Mouse (Mus musculus) cerebellum, adult 2 months (tissue): ENCODE measurements around the gene Gm26938. TPM values are rescaled to one million over a fixed set of nuclear protein-coding genes. Genes with fewer than 3 reads are reported as not detected.
A peak's percentile ranks its signal among the peaks of the same experiment; 100 is the strongest.

Source experiments
- DNase-seq, 2 experiments: peaks; one replicate each; pipeline ENCODE4 v3.0.0; 2021
- H3K27ac ChIP-seq: fragments of 200-500 bp; 2 replicates; pipeline ENCODE4 v1.5.1; 2012; ENCODE audit warnings: low read length, control low read depth, inconsistent platforms; ENCODE audit not compliant: insufficient read depth
- H3K27me3 ChIP-seq: fragments of 200-500 bp; 2 replicates; pipeline ENCODE4 v1.6.1; 2012; ENCODE audit warnings: inconsistent platforms, mild to moderate bottlenecking, low read length, moderate library complexity; ENCODE audit not compliant: control insufficient read depth, insufficient read depth
- H3K4me1 ChIP-seq: fragments of 200-500 bp; 2 replicates; pipeline ENCODE4 v1.6.1; 2011; ENCODE audit warnings: low read length; ENCODE audit not compliant: control insufficient read depth, insufficient read depth
- H3K4me3 ChIP-seq: fragments of 200-500 bp; replicated peaks from 2 replicates; pipeline ENCODE3; 2011; ENCODE audit warnings: mild to moderate bottlenecking, low read depth, low read length, control low read depth; ENCODE audit not compliant: insufficient read depth
- CTCF ChIP-seq: fragments of 200-500 bp; IDR thresholded peaks from 2 replicates; pipeline ENCODE4 v1.5.1; 2011; ENCODE audit warnings: low read depth, mild to moderate bottlenecking, control low read depth, low read length, moderate library complexity, borderline replicate concordance; ENCODE audit not compliant: insufficient read depth
- POLR2A ChIP-seq: fragments of 200-500 bp; IDR thresholded peaks from 2 replicates; pipeline ENCODE4 v1.6.1; 2011; ENCODE audit warnings: low read length, control low read depth, borderline replicate concordance; ENCODE audit not compliant: insufficient read depth
- WGBS: fragments of 180-500 bp; shearing (Covaris S2); methylation state at CpG from one replicate; pipeline ENCODE4 v1.1.7; 2018; 5-methylcytosine and 5-hydroxymethylcytosine counted together
- polyA plus RNA-seq: library from polyadenylated mRNA; depleted of rRNA; stranded (reverse); fragments of >200 nt; gene quantifications from 2 replicates; pipeline ENCODE4 v1.2.3, GENCODE M21; 2012

Gene Gm26938
- polyA plus RNA-seq, 1 experiment = not detected

DNA sequence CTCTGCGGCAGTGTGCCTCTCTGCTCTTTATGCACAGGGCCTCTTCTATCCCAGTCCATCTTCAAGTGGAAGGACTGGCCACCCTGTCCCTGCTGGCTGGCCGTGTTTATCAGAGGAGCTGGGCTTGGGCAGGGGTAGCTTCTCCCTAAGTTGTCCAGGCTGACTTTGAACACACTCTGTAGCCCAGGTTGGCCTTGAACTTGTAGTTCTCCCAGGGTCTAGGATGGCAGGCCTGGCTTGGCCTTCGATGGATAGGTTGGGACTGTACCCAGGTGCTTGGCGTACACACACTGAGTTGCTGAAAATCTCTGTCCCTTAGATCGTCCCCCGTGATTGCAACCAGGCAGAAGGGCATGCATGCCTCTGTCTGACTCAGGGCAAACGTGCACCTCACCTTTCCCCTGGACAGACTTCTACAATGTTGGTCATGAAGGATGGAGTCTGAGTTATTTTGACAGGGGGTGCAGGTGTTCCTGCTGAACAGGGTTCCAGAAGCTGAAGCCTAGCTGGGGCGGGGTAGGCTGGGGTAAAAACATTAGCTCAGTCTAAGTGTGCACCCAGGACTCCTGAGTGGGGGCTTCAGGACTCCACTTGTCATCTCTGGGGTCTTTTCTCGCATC lies 30.1 kb downstream of the Gm26938 start:
- DNase-seq = no peak
- H3K27me3 ChIP-seq = no peaks in the 10 kb centered on the region
- H3K4me1 ChIP-seq = peaks cover 16% of the 10 kb centered on the region; the same call in 1 of the 2 replicates
- 63% methylated on average over 9 of the region's 9 CpGs for WGBS
- TF ChIP-seq CTCF (no peak), POLR2A (no peak)
- no peak overlapping the region for H3K4me3 ChIP-seq
- no peak overlapping the region for H3K27ac ChIP-seq

DNA sequence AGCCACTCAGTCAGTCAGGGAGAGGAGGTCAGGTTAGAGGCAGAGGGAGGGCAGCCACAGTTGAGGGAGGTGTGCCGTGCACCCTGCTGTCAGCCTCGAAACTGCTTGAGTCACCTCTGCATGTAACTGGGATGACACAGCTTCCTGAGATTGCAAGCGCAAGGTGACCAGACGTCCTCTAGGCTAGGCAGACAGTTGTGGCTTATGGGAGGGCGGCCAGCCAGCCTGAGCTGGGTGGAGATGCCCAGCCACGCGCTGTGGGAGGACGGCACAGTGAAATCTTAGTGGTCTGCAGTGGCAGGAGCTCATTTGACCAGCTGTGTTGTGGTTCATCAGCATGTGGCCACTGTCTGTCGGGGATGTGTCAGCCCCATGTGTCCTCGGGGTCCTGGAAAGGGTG lies 31.3 kb downstream of the Gm26938 start:
- no peak overlapping the region for H3K4me3 ChIP-seq
- TF ChIP-seq CTCF = no peak
- no peak for TF ChIP-seq POLR2A
- H3K27ac ChIP-seq = no peak overlapping the region
- peaks cover 19% of the 10 kb centered on the region; the same call in 1 of the 2 replicates for H3K4me1 ChIP-seq
- WGBS = 50% methylated on average over 10 of the region's 10 CpGs
- DNase-seq = no peak
- H3K27me3 ChIP-seq = no peaks in the 10 kb centered on the region

DNA sequence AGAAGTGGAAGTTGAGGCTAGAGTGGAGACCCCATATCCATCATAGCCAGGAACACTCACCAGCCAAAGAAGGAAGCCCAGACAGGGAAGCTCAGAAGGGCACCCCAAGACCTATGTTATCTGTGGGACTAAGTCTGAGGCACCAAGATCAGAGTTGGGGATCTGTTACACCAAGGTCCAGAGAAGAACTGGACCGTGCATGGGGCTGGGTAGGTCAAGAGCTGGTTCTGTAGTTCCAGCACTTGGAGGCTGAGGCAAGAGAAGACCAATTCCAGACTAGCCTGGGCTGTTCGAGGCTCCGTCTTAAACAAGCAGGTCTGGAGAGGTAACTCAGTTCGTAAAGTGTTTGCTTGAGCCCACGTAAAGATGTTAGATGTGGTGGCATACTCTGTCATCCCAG lies 32.1 kb downstream of the Gm26938 start:
- no peak overlapping the region for H3K4me3 ChIP-seq
- TF ChIP-seq CTCF (no peak), POLR2A (no peak)
- no peak overlapping the region for H3K27ac ChIP-seq
- H3K27me3 ChIP-seq = no peaks in the 10 kb centered on the region
- 92% methylated on average over 5 of the region's 5 CpGs for WGBS
- H3K4me1 ChIP-seq = peaks cover 19% of the 10 kb centered on the region; the same call in 1 of the 2 replicates
- no peak for DNase-seq

DNA sequence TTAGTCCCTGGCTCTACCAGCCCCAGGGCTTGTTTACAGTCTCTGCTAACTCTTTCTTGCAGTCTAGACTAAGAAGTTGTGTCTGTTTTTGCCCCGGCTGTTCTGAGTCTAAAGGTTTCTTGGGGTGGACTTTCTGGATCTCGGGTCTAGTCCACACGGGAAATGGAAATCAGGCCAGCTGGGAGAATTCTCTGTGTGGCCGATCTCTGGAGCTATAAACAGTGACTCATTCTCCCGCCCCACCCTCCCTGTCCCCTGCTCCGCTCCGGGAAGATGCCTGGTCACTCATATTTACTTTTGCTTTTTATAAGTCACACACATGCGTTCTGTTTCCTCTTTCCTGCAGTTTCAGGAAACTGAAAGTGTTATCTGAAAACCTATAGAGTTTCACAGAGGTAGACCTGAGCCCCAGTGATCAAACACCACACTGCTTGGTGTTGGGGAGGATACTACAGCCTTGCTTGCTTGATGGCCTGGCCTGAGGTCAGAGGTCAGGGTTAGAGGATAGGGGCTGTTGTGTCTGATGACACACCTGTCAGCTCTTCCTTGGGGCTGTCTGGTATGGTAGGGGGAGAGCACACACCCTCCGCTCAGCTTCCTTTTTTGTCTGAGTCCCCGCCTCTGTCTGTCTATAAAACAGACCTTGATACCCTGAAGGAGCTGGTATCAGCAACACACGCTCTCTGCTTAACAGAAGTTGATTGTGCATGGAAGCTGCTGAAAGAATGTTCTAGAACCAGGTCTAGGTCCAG lies 32.7 kb downstream of the Gm26938 start:
- DNase-seq = no peak
- Histone ChIP-seq H3K27ac (no peak overlapping the region), H3K4me3 (no peak overlapping the region), H3K4me1 (peaks cover 19% of the 10 kb centered on the region; the same call in 1 of the 2 replicates), H3K27me3 (no peaks in the 10 kb centered on the region)
- no peak for TF ChIP-seq POLR2A
- no peak for TF ChIP-seq CTCF
- WGBS = 78% methylated on average over 11 of the region's 11 CpGs

DNA sequence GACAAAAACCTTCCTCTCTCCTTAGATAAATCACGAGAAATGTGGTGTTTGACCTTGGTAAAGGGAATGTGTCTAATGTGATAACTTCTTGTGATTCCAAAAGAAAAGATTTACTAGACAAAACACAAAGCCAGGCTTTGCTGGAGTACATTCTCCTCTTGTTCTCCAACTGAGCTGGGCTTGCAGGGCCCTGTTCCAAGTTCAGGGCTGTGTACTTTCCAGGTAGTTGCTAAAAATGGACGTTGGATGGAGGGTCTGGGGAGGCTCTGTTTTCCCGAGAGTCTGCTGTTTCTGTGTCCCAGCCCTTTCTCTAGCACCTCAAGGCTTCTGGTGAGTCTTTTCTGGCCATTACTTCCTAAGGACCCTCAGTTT lies 33.3 kb downstream of the Gm26938 start:
- H3K27ac ChIP-seq = no peak overlapping the region
- H3K4me3 ChIP-seq = no peak overlapping the region
- peaks cover 16% of the 10 kb centered on the region; the same call in 1 of the 2 replicates for H3K4me1 ChIP-seq

DNA sequence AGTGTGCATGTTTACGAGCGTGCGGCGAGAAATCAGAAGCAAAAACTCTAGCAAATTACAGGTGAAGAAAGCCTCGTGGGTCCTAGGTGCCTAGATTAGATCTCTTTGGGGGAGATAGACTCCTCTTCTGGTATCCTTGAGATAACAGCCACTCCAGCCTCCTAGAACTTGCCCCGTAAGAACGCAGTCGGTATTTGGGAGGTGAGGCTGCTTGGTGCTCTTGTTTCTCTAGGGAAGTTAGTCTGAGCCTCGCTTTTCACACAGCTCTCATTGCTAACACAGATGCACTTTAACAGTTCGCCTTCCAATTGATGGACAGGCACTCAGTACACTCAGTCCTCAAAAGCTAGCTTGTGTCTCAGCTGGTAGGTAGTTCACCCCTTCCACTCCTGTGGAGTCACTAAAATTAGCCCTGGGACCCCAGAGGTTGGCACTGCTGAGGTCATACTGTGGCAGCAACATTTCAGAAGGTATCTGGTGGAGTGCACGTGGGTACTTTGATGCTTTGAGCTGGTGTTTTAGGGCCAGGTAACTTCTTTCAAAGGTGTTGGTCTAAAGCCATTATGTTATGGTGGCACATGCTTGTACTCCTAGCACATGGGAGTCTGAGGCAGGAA lies 33.9 kb downstream of the Gm26938 start:
- no peak for DNase-seq
- 20% methylated on average over 11 of the region's 11 CpGs for WGBS
- TF ChIP-seq POLR2A = no peak
- no peak for TF ChIP-seq CTCF
- H3K27me3 ChIP-seq = no peaks in the 10 kb centered on the region
- peak overlapping the region; percentile 50 for H3K4me3 ChIP-seq
- H3K4me1 ChIP-seq = peaks cover 9% of the 10 kb centered on the region; the same call in 1 of the 2 replicates
- H3K27ac ChIP-seq = no peak overlapping the region

More for the DNA sequence above, 33.3 kb downstream of the Gm26938 start:
- WGBS = 51% methylated on average over 3 of the region's 3 CpGs
- no peak for TF ChIP-seq CTCF
- no peak for TF ChIP-seq POLR2A
- DNase-seq = no peak
- no peaks in the 10 kb centered on the region for H3K27me3 ChIP-seq

DNA sequence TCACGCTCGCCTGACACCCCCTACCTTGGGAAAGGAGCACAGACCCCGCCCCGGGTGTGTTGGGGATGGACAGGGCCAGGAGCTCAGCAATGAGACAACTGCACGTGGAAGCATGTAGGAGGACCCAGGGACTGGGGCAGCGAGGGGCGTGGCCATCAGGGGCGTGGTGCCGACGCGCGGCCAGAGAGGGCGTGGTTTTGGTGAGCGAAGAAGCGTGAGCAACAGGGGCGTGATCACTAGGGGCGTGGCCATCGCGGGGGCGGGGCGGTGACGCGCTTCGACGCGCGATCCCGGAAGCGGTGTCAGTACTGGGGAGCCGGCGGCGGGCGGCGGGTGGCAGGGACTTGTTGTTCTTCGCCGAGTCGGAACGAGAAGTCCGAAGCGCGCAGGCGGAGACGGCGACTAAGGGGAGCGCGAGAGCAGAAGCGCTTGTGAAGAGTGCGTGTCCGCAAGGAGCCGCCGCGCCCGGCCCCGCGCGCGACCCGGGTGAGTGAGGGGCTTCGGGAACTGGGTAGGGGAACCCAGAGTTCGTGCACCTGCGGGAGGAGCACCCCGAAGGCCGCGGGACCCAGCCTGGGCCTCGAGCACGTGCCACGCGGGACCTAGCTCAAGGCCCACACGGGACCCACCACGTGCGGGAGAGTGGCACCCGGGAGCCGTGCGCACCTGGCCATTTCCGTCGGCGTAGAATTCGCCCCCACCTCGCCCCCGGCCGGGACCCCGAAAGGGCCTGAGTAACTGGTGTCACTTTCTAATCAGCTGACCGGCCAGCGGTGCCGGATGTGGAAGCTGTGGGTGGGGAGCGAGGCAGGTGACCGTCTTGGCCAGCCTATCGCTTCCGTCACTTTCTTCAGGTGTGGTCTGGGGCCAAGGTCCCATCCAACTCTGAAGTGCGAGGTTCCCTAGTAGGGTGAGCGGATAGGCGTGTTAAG lies 34.7 kb downstream of the Gm26938 start, which contains the start of gene Mafk:
Gene Mafk (plus strand): TSS at position 287 of the 932 bp plus-strand sequence.
- no peak within 1 kb of the TSS for H3K27ac ChIP-seq

More for the DNA sequence above, 34.7 kb downstream of the Gm26938 start, which contains the start of gene Mafk:
- TF ChIP-seq CTCF (no peak), POLR2A (0 out of 2 replicates have a peak, but pooled peaks have one; percentile 17)
- DNase-seq = peak; percentile 83 to 84
- WGBS = 1% methylated on average over 92 of the region's 92 CpGs
- H3K27me3 ChIP-seq = no peaks in the 10 kb centered on the region
- H3K4me3 ChIP-seq = peak within 1 kb of the TSS; percentile 50
- H3K4me1 ChIP-seq = peaks cover 8% of the 10 kb centered on the region; the same call in 1 of the 2 replicates
